Mouse (Mus musculus) kidney, embryonic 14.5 days (tissue): ENCODE data around the gene Nono. TPM values are rescaled to one million over a fixed set of nuclear protein-coding genes. Genes with fewer than 3 reads are reported as not detected.

Experiments used
- ATAC-seq: fragments of 200-750 bp; cut with Nextera tagmentation; 2 replicates; pipeline ENCODE4 v1.8.0; 2017; ENCODE audit warnings: moderate number of reproducible peaks, mild to moderate bottlenecking, moderate TSS enrichment, moderate library complexity; ENCODE audit not compliant: low FRiP score, low TSS enrichment
- H3K27ac ChIP-seq: fragments of 300-500 bp; sonication (generic); 2 replicates; pipeline ENCODE4 v1.5.1; 2014; ENCODE audit warnings: low read depth, mild to moderate bottlenecking, low read length, moderate library complexity, mixed read lengths
- H3K27me3 ChIP-seq: fragments of 300-500 bp; sonication (generic); 2 replicates; pipeline ENCODE4 v1.6.1; 2014; ENCODE audit warnings: mild to moderate bottlenecking, low read length; ENCODE audit not compliant: control insufficient read depth, insufficient read depth
- H3K36me3 ChIP-seq: fragments of 300-500 bp; sonication (generic); 2 replicates; pipeline ENCODE4 v1.6.1; 2014; ENCODE audit warnings: low read length, mixed read lengths; ENCODE audit not compliant: control insufficient read depth, insufficient read depth
- H3K4me1 ChIP-seq: fragments of 300-500 bp; sonication (generic); 2 replicates; pipeline ENCODE4 v1.6.1; 2014; ENCODE audit warnings: low read length, mixed read lengths; ENCODE audit not compliant: control insufficient read depth, insufficient read depth
- H3K4me2 ChIP-seq: fragments of 300-500 bp; sonication (generic); replicated peaks from 2 replicates; pipeline ENCODE4 v1.6.1; 2014; ENCODE audit warnings: low read depth, mild to moderate bottlenecking, low read length
- H3K4me3 ChIP-seq: fragments of 300-500 bp; sonication (generic); 2 replicates; pipeline ENCODE4 v1.5.1; 2014; ENCODE audit warnings: mild to moderate bottlenecking, low read length
- H3K9ac ChIP-seq: fragments of 300-500 bp; sonication (generic); 2 replicates; pipeline ENCODE4 v1.6.1; 2014; ENCODE audit warnings: low read depth, mild to moderate bottlenecking, low read length, moderate library complexity
- H3K9me3 ChIP-seq: fragments of 300-500 bp; sonication (generic); 2 replicates; pipeline ENCODE4 v1.6.1; 2016; ENCODE audit warnings: low read length; ENCODE audit not compliant: control insufficient read depth
- WGBS: fragments of 180-500 bp; shearing (Covaris S2); extraction: QIAGEN DNeasy Blood & Tissue Kit; methylation state at CpG from one replicate; pipeline ENCODE4 v1.1.7; 2014; 5-methylcytosine and 5-hydroxymethylcytosine counted together
- polyA plus RNA-seq: library from polyadenylated mRNA; unstranded; fragments of >200 nt; fragmentation: Nextera tagmentation; extraction: Ambion mirVana; gene quantifications from 2 replicates; pipeline ENCODE4 v1.2.1, GENCODE M21; 2014

The Nono gene
- polyA plus RNA-seq, result 403 and 456 TPM in 2 replicates

- Histone ChIP-seq H3K9me3 (no peaks in the 10 kb centered on the region), H3K27me3 (no peaks in the 10 kb centered on the region), H3K9ac (peak within 1 kb of the TSS; percentile 87), H3K27ac (peak within 1 kb of the TSS; percentile 93), H3K4me1 (no peaks in the 10 kb centered on the region), H3K4me2 (peak within 1 kb of the TSS; percentile 46), H3K4me3 (peak within 1 kb of the TSS; percentile 60), H3K36me3 (peaks cover 13% of the 10 kb centered on the region; the same call in 1 of the 2 replicates)
- 25% methylated on average over 51 of the region's 51 CpGs for WGBS
- ATAC-seq, result peak; percentile 98
These were observed at the start of gene Nono for GRCm38 (mm10) chrX:101429142-101429949. Gene Nono (plus strand): TSS chrX:101429318.

- 68% methylated on average over 1 of the region's 1 CpGs for WGBS
- Histone ChIP-seq H3K4me2 (no peak overlapping the region), H3K36me3 (no peaks in the 10 kb centered on the region), H3K9me3 (no peaks in the 10 kb centered on the region), H3K27me3 (peaks cover 22% of the 10 kb centered on the region), H3K9ac (no peak overlapping the region), H3K27ac (no peak overlapping the region), H3K4me3 (no peak overlapping the region), H3K4me1 (no peaks in the 10 kb centered on the region)
- no peak for ATAC-seq
These were observed 49.4 kb upstream of the Nono start for GRCm38 (mm10) chrX:101379744-101380143.

- no peak overlapping the region for H3K4me3 ChIP-seq
- WGBS, result 33% methylated on average over 16 of the region's 18 CpGs
- H3K27ac ChIP-seq, result no peak overlapping the region
- no peak overlapping the region for H3K4me2 ChIP-seq
- H3K9ac ChIP-seq, result no peak overlapping the region
- H3K36me3 ChIP-seq, result no peaks in the 10 kb centered on the region
- no peaks in the 10 kb centered on the region for H3K9me3 ChIP-seq
- no peaks in the 10 kb centered on the region for H3K4me1 ChIP-seq
- no peak for ATAC-seq
- H3K27me3 ChIP-seq, result peaks cover 25% of the 10 kb centered on the region
These were observed 45.7 kb upstream of the Nono start for GRCm38 (mm10) chrX:101383455-101383854.

- H3K9ac ChIP-seq, result no peak overlapping the region
- no peaks in the 10 kb centered on the region for H3K4me1 ChIP-seq
- H3K4me2 ChIP-seq, result peak overlapping the region; percentile 24
- 34% methylated on average over 32 of the region's 32 CpGs for WGBS
- no peaks in the 10 kb centered on the region for H3K36me3 ChIP-seq
- no peak overlapping the region for H3K27ac ChIP-seq
- ATAC-seq, result peak; percentile 20; the same call in 1 of the 2 replicates
- H3K9me3 ChIP-seq, result no peaks in the 10 kb centered on the region
- peak overlapping the region; percentile 11; the same call in 1 of the 2 replicates for H3K4me3 ChIP-seq
- H3K27me3 ChIP-seq, result peaks cover 25% of the 10 kb centered on the region
These were observed 44.5 kb upstream of the Nono start for GRCm38 (mm10) chrX:101384439-101385137.

GRCm38 (mm10) chrX:101386222-101386621 lies 42.9 kb upstream of the Nono start:
- no peaks in the 10 kb centered on the region for H3K36me3 ChIP-seq
- peaks cover 25% of the 10 kb centered on the region for H3K27me3 ChIP-seq
- no peaks in the 10 kb centered on the region for H3K4me1 ChIP-seq
- 51% methylated on average over 4 of the region's 4 CpGs for WGBS
- H3K4me3 ChIP-seq, result no peak overlapping the region
- no peak overlapping the region for H3K9ac ChIP-seq
- ATAC-seq, result no peak
- no peak overlapping the region for H3K4me2 ChIP-seq
- no peak overlapping the region for H3K27ac ChIP-seq
- H3K9me3 ChIP-seq, result no peaks in the 10 kb centered on the region

- no peak for ATAC-seq
- Histone ChIP-seq H3K4me3 (no peak overlapping the region), H3K9me3 (no peaks in the 10 kb centered on the region), H3K27ac (no peak overlapping the region), H3K27me3 (peaks cover 7% of the 10 kb centered on the region), H3K4me1 (no peaks in the 10 kb centered on the region), H3K9ac (no peak overlapping the region), H3K36me3 (no peaks in the 10 kb centered on the region), H3K4me2 (no peak overlapping the region)
- 73% methylated on average over 5 of the region's 5 CpGs for WGBS
These were observed 40.1 kb upstream of the Nono start for GRCm38 (mm10) chrX:101388866-101389537.

GRCm38 (mm10) chrX:101394341-101394740 lies 34.8 kb upstream of the Nono start:
- H3K4me3 ChIP-seq, result no peak overlapping the region
- ATAC-seq, result no peak
- H3K27me3 ChIP-seq, result peaks cover 8% of the 10 kb centered on the region; the same call in 1 of the 2 replicates
- no peak overlapping the region for H3K4me2 ChIP-seq
- H3K4me1 ChIP-seq, result no peaks in the 10 kb centered on the region
- no peaks in the 10 kb centered on the region for H3K36me3 ChIP-seq
- WGBS, result 41% methylated on average over 2 of the region's 2 CpGs
- H3K9me3 ChIP-seq, result no peaks in the 10 kb centered on the region
- no peak overlapping the region for H3K9ac ChIP-seq
- H3K27ac ChIP-seq, result no peak overlapping the region

GRCm38 (mm10) chrX:101396459-101396858 lies 32.7 kb upstream of the Nono start:
- no peak overlapping the region; the same call in 1 of the 2 replicates for H3K4me2 ChIP-seq
- WGBS, result 28% methylated on average over 11 of the region's 11 CpGs
- no peak overlapping the region for H3K9ac ChIP-seq
- H3K27me3 ChIP-seq, result peaks cover 8% of the 10 kb centered on the region; the same call in 1 of the 2 replicates
- no peaks in the 10 kb centered on the region for H3K4me1 ChIP-seq
- no peak overlapping the region for H3K27ac ChIP-seq
- H3K9me3 ChIP-seq, result no peaks in the 10 kb centered on the region
- H3K36me3 ChIP-seq, result no peaks in the 10 kb centered on the region
- no peak overlapping the region for H3K4me3 ChIP-seq
- no peak for ATAC-seq
